ENCODE assay signal across 8 mouse cellular contexts in genomic region chr7:122015734-122016133, GRCm38 (mm10). TPM values are rescaled to one million over a fixed set of nuclear protein-coding genes. Genes with fewer than 3 reads are reported as not detected.
DNase-seq lines count a peak whose midpoint lies in the region; ATAC-seq and TF ChIP-seq lines count a peak whose summit lies in the region.

No protein-coding gene starts in this region.

- H3K4me3 ChIP-seq in hindbrain, postnatal 0 days (ENCODE audit: low read length): no peak overlapping the region
- H3K4me3 ChIP-seq in liver, embryonic 12.5 days: 0 out of 2 replicates have a peak overlapping the region, but pooled peaks have one; percentile 2
- H3K4me3 ChIP-seq in cerebellum, adult 2 months (replicated peaks; ENCODE audit: insufficient read depth, low read depth, low read length): no peak overlapping the region

- no peak for TF ChIP-seq CTCF in hindbrain, postnatal 0 days (IDR thresholded peaks at IDR 0.05; ENCODE audit: low read depth)
- TF ChIP-seq CTCF in cerebellum, adult 2 months (IDR thresholded peaks at IDR 0.05; ENCODE audit: borderline replicate concordance, insufficient read depth, low read depth, low read length): no peak

- H3K9me3 ChIP-seq in hindbrain, postnatal 0 days (ENCODE audit: low read length): no peaks in the 10 kb centered on the region
- no peaks in the 10 kb centered on the region for H3K9me3 ChIP-seq in liver, embryonic 12.5 days (replicated peaks)

- WGBS in hindbrain, postnatal 0 days: 54% methylated on average over 10 of the region's 10 CpGs
- WGBS in liver, embryonic 12.5 days (ENCODE audit: insufficient replicate concordance): 67% methylated on average over 10 of the region's 10 CpGs
- whole genome bisulfite sequencing in cerebellum, adult 2 months: 57% methylated on average over 10 of the region's 10 CpGs

- no peak overlapping the region for H3K9ac ChIP-seq in hindbrain, postnatal 0 days (replicated peaks; ENCODE audit: low read length)
- H3K9ac ChIP-seq in liver, embryonic 12.5 days: peak overlapping the region; percentile 54

- no peak for ATAC-seq in hindbrain, postnatal 0 days
- no peak for ATAC-seq in liver, embryonic 12.5 days

- no peak for TF ChIP-seq POLR2A in cerebellum, adult 2 months (IDR thresholded peaks at IDR 0.05; ENCODE audit: borderline replicate concordance, insufficient read depth, low read length)

- no peaks in the 10 kb centered on the region for H3K27me3 ChIP-seq in hindbrain, postnatal 0 days (ENCODE audit: insufficient read depth, low read length)
- no peaks in the 10 kb centered on the region for H3K27me3 ChIP-seq in liver, embryonic 12.5 days (replicated peaks)
- no peaks in the 10 kb centered on the region for H3K27me3 ChIP-seq in cerebellum, adult 2 months (ENCODE audit: control insufficient read depth, insufficient read depth, low read length)

- peak; percentile 58 for DNase-seq in embryo, embryonic 10 days (ENCODE audit: low spot score)
- no peak for DNase-seq in embryo, embryonic 9.5 days (ENCODE audit: extremely low spot score)
- peak; percentile 12 for DNase-seq in gastrocnemius, postnatal 10 days
- no peak for DNase-seq in hindbrain, postnatal 0 days (ENCODE audit: low spot score)
- DNase-seq in urinary bladder, postnatal 25 days (ENCODE audit: low spot score): peak; percentile 27
- DNase-seq in thymus, postnatal 4 days: no peak
- DNase-seq in cerebellum, adult 2 months: no peak

- H3K27ac ChIP-seq in hindbrain, postnatal 0 days: no peak overlapping the region
- peak overlapping the region; percentile 67 for H3K27ac ChIP-seq in liver, embryonic 12.5 days
- H3K27ac ChIP-seq in cerebellum, adult 2 months (ENCODE audit: insufficient read depth, low read length): no peak overlapping the region

- 0 out of 2 replicates have a peak overlapping the region, but pooled peaks have one; percentile 3 for H3K4me2 ChIP-seq in hindbrain, postnatal 0 days (ENCODE audit: low read depth, low read length)
- H3K4me2 ChIP-seq in liver, embryonic 12.5 days: peak overlapping the region; percentile 55

- peaks cover 19% of the 10 kb centered on the region for H3K4me1 ChIP-seq in hindbrain, postnatal 0 days (ENCODE audit: insufficient read depth, low read length)
- peaks cover 83% of the 10 kb centered on the region for H3K4me1 ChIP-seq in liver, embryonic 12.5 days
- peaks cover 8% of the 10 kb centered on the region for H3K4me1 ChIP-seq in cerebellum, adult 2 months (ENCODE audit: control insufficient read depth, insufficient read depth, low read length)

- peaks cover 6% of the 10 kb centered on the region; the same call in 1 of the 2 replicates for H3K36me3 ChIP-seq in hindbrain, postnatal 0 days (ENCODE audit: insufficient read depth, low read length)
- H3K36me3 ChIP-seq in liver, embryonic 12.5 days: peaks cover 27% of the 10 kb centered on the region

RNA-seq across cellular contexts. Expression of gene Gga2, which starts 5.3 kb away (rescaled TPM):
- 10 to 100 TPM; 21.3 to 27.3 TPM for total RNA-seq in gastrocnemius, postnatal 10 days (2021)
- 24.3 and 37.5 TPM in 2 replicates for total RNA-seq in hindbrain, postnatal 0 days (2014; rRNA removed)
- polyA plus RNA-seq in hindbrain, postnatal 0 days (2015; fragmentation: Nextera tagmentation; extraction: Ambion mirVana): 21.4 and 21.5 TPM in 2 replicates
- 65.3 and 68.4 TPM in 2 replicates for polyA plus RNA-seq in liver, embryonic 12.5 days (2016; fragmentation: Nextera tagmentation; extraction: Ambion mirVana)
- polyA plus RNA-seq in cerebellum, adult 2 months (2012; rRNA removed): 22.8 and 23.1 TPM in 2 replicates

RNA-seq across cellular contexts. Expression of gene Cog7, which starts 34.2 kb away (rescaled TPM):
- total RNA-seq in gastrocnemius, postnatal 10 days (2021): 1 to 10 TPM; 8.2 to 9.9 TPM
- 38.1 and 39.0 TPM in 2 replicates for total RNA-seq in hindbrain, postnatal 0 days (2014; rRNA removed)
- 32.2 and 34.2 TPM in 2 replicates for polyA plus RNA-seq in hindbrain, postnatal 0 days (2015; fragmentation: Nextera tagmentation; extraction: Ambion mirVana)
- 15.1 and 16.7 TPM in 2 replicates for polyA plus RNA-seq in liver, embryonic 12.5 days (2016; fragmentation: Nextera tagmentation; extraction: Ambion mirVana)
- polyA plus RNA-seq in cerebellum, adult 2 months (2012; rRNA removed): 32.3 and 32.6 TPM in 2 replicates

RNA-seq across cellular contexts. Expression of gene Ubfd1, which starts 51.2 kb away (rescaled TPM):
- 10 to 100 TPM; 33.3 to 35.5 TPM for total RNA-seq in gastrocnemius, postnatal 10 days (2021)
- 127 and 130 TPM in 2 replicates for total RNA-seq in hindbrain, postnatal 0 days (2014; rRNA removed)
- polyA plus RNA-seq in hindbrain, postnatal 0 days (2015; fragmentation: Nextera tagmentation; extraction: Ambion mirVana): 59.0 and 60.7 TPM in 2 replicates
- polyA plus RNA-seq in liver, embryonic 12.5 days (2016; fragmentation: Nextera tagmentation; extraction: Ambion mirVana): 38.3 and 41.1 TPM in 2 replicates
- 52.0 and 56.9 TPM in 2 replicates for polyA plus RNA-seq in cerebellum, adult 2 months (2012; rRNA removed)

RNA-seq across cellular contexts. Expression of gene Ears2, which starts 51.3 kb away (rescaled TPM):
- total RNA-seq in gastrocnemius, postnatal 10 days (2021): 10 to 100 TPM; 11.0 to 11.9 TPM
- total RNA-seq in hindbrain, postnatal 0 days (2014; rRNA removed): 14.5 and 22.0 TPM in 2 replicates
- 7.9 and 8.4 TPM in 2 replicates for polyA plus RNA-seq in hindbrain, postnatal 0 days (2015; fragmentation: Nextera tagmentation; extraction: Ambion mirVana)
- 10.3 and 10.8 TPM in 2 replicates for polyA plus RNA-seq in liver, embryonic 12.5 days (2016; fragmentation: Nextera tagmentation; extraction: Ambion mirVana)
- polyA plus RNA-seq in cerebellum, adult 2 months (2012; rRNA removed): 4.8 and 6.2 TPM in 2 replicates

Comparison
In these comparisons a context has a peak if more than half of its experiments do, and no peak if none do; other contexts are left out.
1. DNase-seq: peak in embryo, embryonic 10 days (single experiment), gastrocnemius, postnatal 10 days (single experiment) and urinary bladder, postnatal 25 days (single experiment); none in embryo, embryonic 9.5 days (single experiment), hindbrain, postnatal 0 days (single experiment), thymus, postnatal 4 days (single experiment) and cerebellum, adult 2 months (0 of 2).